Mouse (Mus musculus) embryonic facial prominence, embryonic 14.5 days (tissue): ENCODE results near the gene Tns1. TPM values are rescaled to one million over a fixed set of nuclear protein-coding genes. Genes with fewer than 3 reads are reported as not detected.

Source experiments
- ATAC-seq: fragments of 200-750 bp; cut with Nextera tagmentation; 2 replicates; pipeline ENCODE4 v1.8.0; 2017; ENCODE audit warnings: low read depth, moderate number of reproducible peaks, moderate TSS enrichment
- DNase-seq: peaks from one replicate; pipeline ENCODE4 v3.0.0-alpha.2; 2015; ENCODE audit warnings: low spot score
- H3K27ac ChIP-seq: fragments of 300-500 bp; sonication (generic); replicated peaks from 2 replicates; pipeline ENCODE4 v1.5.1; 2014; ENCODE audit warnings: low read depth, mild to moderate bottlenecking, low read length, moderate library complexity
- H3K27me3 ChIP-seq: fragments of 300-500 bp; sonication (generic); replicated peaks from 2 replicates; pipeline ENCODE4 v1.6.1; 2014; ENCODE audit warnings: low read length; ENCODE audit not compliant: control insufficient read depth, insufficient read depth
- H3K36me3 ChIP-seq: fragments of 300-500 bp; sonication (generic); 2 replicates; pipeline ENCODE4 v1.6.1; 2014; ENCODE audit warnings: low read length, mixed read lengths; ENCODE audit not compliant: control insufficient read depth, insufficient read depth
- H3K4me1 ChIP-seq: fragments of 300-500 bp; sonication (generic); 2 replicates; pipeline ENCODE4 v1.6.1; 2014; ENCODE audit warnings: antibody characterized with exemption, low read length; ENCODE audit not compliant: control insufficient read depth, insufficient read depth
- H3K4me2 ChIP-seq: fragments of 300-500 bp; sonication (generic); 2 replicates; pipeline ENCODE4 v1.6.1; 2014; ENCODE audit warnings: low read depth, mild to moderate bottlenecking, low read length, moderate library complexity, mixed read lengths
- H3K4me3 ChIP-seq: fragments of 300-500 bp; sonication (generic); 2 replicates; pipeline ENCODE4 v1.5.1; 2014; ENCODE audit warnings: low read depth, mild to moderate bottlenecking, low read length
- H3K9ac ChIP-seq: fragments of 300-500 bp; sonication (generic); 2 replicates; pipeline ENCODE4 v1.6.1; 2014; ENCODE audit warnings: low read depth, mild to moderate bottlenecking, low read length, moderate library complexity, mixed read lengths
- H3K9me3 ChIP-seq: fragments of 300-500 bp; sonication (generic); 2 replicates; pipeline ENCODE4 v1.6.1; 2016; ENCODE audit warnings: low read length; ENCODE audit not compliant: control insufficient read depth
- WGBS: fragments of 180-500 bp; shearing (Covaris S2); extraction: QIAGEN DNeasy Blood & Tissue Kit; methylation state at CpG from one replicate; pipeline ENCODE4 v1.1.7; 2014; 5-methylcytosine and 5-hydroxymethylcytosine counted together
- polyA plus RNA-seq: library from polyadenylated mRNA; unstranded; fragments of >200 nt; fragmentation: Nextera tagmentation; extraction: Ambion mirVana; gene quantifications from 2 replicates; pipeline ENCODE4 v1.2.1, GENCODE M21; 2014

The Tns1 gene
- polyA plus RNA-seq, 1 experiment from 2014 or later: 58.5 TPM

DNA sequence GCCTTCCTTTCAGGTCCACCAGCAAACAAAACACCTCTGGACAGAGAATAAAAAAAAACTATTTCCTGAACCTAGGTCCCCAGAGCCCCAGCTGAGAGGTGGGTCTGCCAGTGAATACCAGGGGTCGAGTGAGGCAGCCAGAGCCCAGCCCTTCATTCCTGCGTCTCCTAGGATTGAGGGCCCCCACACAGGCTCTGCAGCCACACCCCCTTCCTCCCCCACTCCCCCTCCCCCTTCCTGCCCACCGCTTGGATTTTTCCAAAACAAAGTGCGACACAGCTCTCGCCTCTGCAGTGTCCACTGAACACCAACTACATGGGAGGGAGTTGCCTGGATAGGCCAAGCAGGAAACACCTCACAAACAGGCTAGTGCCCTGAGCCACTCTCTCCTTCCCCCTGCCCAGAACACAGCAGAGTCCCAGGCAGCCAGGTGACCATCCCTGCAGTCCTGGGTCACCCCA lies 124.0 kb downstream of the Tns1 start:
- WGBS: 15% methylated on average over 5 of the region's 5 CpGs
- Histone ChIP-seq H3K9ac (0 out of 2 replicates have a peak overlapping the region, but pooled peaks have one; percentile 31), H3K4me2 (no peak overlapping the region), H3K4me3 (no peak overlapping the region), H3K27me3 (no peaks in the 10 kb centered on the region), H3K4me1 (peaks cover 31% of the 10 kb centered on the region), H3K27ac (peak overlapping the region; percentile 75), H3K9me3 (no peaks in the 10 kb centered on the region), H3K36me3 (peaks cover 20% of the 10 kb centered on the region)
- DNase-seq: peak; percentile 49
- ATAC-seq: peak; percentile 45; the same call in 1 of the 2 replicates

DNA sequence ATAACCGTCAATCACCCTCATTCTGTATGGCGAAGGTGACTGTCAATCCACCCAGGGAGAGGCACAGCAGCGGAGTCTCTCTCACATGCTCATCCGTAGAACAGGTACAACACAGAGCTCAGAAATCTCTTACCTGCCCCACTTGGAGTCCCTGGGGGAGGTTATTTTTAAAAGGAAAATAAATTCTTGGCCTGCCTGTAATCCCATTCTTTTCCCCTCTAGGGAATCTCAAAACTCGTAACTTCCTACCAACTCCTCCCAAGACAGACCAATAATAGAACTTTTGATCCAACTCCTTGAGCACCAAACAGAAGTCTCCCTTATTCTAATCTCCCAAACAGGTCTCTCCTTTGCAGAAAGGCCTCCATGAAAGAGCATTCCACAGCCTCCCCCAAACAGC lies 124.7 kb downstream of the Tns1 start:
- H3K9me3 ChIP-seq: no peaks in the 10 kb centered on the region

DNA sequence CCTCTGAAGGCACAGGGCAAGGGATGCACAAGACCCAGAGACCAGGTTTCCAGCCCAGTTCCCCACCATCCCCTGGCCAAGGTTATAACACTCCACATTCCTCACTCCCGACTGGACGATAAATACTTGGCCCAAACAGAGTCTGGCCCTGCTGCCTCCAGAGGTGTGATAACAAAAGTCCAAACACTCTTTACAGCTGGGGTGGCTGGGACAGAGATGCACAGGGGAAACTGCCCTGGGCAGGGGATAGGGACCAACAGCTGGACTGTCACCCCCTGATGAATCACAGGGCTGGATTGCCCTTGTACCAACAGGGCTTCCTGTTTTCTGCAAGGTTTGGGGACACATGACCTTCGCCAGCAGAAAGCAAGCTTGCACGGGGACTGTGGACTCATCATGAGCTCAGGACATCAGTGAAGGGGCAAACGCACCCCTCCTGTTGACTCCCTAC lies 125.3 kb downstream of the Tns1 start:
- no peak overlapping the region for H3K4me3 ChIP-seq
- WGBS: 64% methylated on average over 5 of the region's 5 CpGs
- DNase-seq: no peak
- H3K9me3 ChIP-seq: no peaks in the 10 kb centered on the region
- H3K27me3 ChIP-seq: no peaks in the 10 kb centered on the region
- H3K27ac ChIP-seq: peak overlapping the region; percentile 1
- peaks cover 25% of the 10 kb centered on the region for H3K36me3 ChIP-seq
- H3K9ac ChIP-seq: 0 out of 2 replicates have a peak overlapping the region, but pooled peaks have one; percentile 2
- peaks cover 31% of the 10 kb centered on the region for H3K4me1 ChIP-seq
- ATAC-seq: no peak
- H3K4me2 ChIP-seq: no peak overlapping the region

More for the DNA sequence above, 124.7 kb downstream of the Tns1 start:
- ATAC-seq: no peak
- H3K27ac ChIP-seq: peak overlapping the region; percentile 75
- DNase-seq: no peak
- WGBS: 74% methylated on average over 5 of the region's 5 CpGs
- no peaks in the 10 kb centered on the region for H3K27me3 ChIP-seq
- peaks cover 25% of the 10 kb centered on the region for H3K36me3 ChIP-seq
- H3K4me1 ChIP-seq: peaks cover 31% of the 10 kb centered on the region
- no peak overlapping the region for H3K9ac ChIP-seq
- H3K4me2 ChIP-seq: no peak overlapping the region
- H3K4me3 ChIP-seq: no peak overlapping the region

DNA sequence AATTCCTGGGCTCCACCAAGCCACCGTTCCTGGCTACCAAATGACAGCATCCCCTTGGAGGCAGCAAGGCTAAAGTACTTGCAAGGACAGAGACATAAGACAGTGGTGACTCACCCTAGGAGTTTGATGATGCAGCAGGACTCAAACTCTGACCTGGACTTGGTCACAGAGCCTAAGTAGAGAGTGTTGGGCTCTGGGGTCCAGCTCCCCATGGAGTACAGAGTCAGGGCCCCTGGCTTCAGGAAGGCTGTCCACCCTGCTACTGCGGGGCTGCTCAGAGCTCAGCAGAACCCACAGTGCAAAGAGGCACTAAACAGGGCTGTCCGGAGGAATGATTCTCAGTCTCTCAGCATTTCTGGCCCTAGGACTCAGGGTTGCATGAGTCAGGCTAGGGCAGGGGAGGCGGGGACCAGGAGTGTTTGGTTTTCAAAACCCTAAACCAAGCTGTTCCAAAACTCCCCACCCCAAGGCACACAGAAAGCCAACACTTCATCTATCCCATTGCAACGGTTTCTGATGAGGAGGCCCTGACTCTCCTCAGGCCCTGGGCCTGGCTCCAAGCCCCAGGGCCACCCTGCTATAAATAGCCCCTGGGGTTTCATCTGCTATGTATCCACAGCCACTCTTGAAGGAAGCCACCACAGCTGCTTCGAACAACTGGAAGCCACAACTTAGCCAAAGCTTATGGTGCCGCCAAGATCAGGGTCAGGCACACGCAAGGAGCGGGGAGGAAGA lies 126.0 kb downstream of the Tns1 start:
- H3K4me3 ChIP-seq: no peak overlapping the region
- DNase-seq (peak; percentile 77), ATAC-seq (peak; percentile 51)
- no peaks in the 10 kb centered on the region for H3K9me3 ChIP-seq
- H3K4me2 ChIP-seq: no peak overlapping the region
- H3K9ac ChIP-seq: 0 out of 2 replicates have a peak overlapping the region, but pooled peaks have one; percentile 2
- H3K27me3 ChIP-seq: no peaks in the 10 kb centered on the region
- H3K36me3 ChIP-seq: peaks cover 25% of the 10 kb centered on the region
- peaks cover 31% of the 10 kb centered on the region for H3K4me1 ChIP-seq
- 45% methylated on average over 9 of the region's 9 CpGs for WGBS
- peak overlapping the region; percentile 1 for H3K27ac ChIP-seq

DNA sequence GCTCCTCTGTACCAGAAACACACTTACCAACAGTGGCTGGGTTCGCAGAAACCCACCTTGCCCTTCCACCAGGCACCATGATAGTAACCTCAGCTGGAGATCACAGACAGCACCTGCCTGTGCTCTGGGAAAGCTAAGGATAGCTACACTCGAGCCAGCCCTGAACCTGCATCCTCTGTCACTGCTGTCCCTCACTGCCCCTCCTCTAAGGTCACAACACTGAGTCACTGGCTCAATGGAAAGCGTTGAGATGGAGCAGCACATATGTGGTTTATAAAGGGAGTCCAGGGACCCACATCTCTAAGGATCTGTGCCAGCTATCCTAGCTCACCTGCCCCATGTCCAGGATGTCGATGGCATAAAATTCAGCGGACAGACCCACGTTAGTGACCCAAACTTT lies 126.9 kb downstream of the Tns1 start:
- H3K4me3 ChIP-seq: no peak overlapping the region
- no peak overlapping the region for H3K27ac ChIP-seq
- no peak overlapping the region for H3K9ac ChIP-seq
- H3K4me2 ChIP-seq: no peak overlapping the region
- ATAC-seq (no peak), DNase-seq (no peak)
- no peaks in the 10 kb centered on the region for H3K9me3 ChIP-seq
- peaks cover 31% of the 10 kb centered on the region for H3K4me1 ChIP-seq
- 82% methylated on average over 6 of the region's 6 CpGs for whole genome bisulfite sequencing
- H3K36me3 ChIP-seq: peaks cover 31% of the 10 kb centered on the region
- no peaks in the 10 kb centered on the region for H3K27me3 ChIP-seq

DNA sequence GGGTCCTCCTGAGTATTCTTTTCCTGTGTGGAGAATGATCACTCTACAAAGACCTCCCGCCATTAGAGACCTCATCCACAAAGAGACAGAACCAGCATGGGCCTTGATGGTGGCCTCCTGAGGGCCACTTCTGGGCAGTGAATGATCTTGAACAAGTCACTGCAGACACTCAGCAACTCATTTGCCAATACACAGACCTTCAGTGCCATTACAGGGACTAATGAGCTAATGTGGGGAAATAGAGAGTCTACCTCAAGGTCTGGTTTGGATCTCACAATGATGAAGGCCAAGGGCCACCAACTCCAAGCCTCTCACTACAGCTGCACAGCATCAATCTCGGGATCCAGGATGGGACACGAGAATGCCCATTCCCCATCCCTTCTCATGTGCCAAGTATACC lies 127.6 kb downstream of the Tns1 start:
- Histone ChIP-seq H3K4me3 (no peak overlapping the region), H3K27ac (no peak overlapping the region), H3K9me3 (no peaks in the 10 kb centered on the region), H3K36me3 (peaks cover 38% of the 10 kb centered on the region), H3K4me1 (peaks cover 31% of the 10 kb centered on the region), H3K9ac (no peak overlapping the region), H3K27me3 (no peaks in the 10 kb centered on the region), H3K4me2 (no peak overlapping the region)
- ATAC-seq: no peak
- DNase-seq: no peak
- 87% methylated on average over 3 of the region's 3 CpGs for whole genome bisulfite sequencing

DNA sequence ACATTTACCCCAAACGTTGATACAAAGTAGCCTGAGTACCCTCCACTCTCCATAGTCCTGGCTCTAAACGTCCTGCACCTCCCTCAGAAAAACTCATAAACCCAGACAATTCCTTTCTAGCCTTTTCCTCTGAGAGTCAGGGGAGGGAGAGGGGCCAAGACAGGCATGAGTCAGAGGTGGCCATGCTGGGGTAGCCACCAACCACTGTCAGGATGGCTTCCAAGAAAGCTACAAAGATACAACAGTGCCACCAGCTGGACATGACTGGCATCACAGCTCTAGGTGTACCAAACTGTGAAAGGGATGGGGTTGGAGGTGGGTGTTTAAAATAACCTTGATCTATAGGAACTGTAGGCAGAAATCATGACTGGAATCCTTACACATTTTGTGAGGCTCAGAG lies 128.0 kb downstream of the Tns1 start:
- Histone ChIP-seq H3K4me3 (no peak overlapping the region), H3K9me3 (no peaks in the 10 kb centered on the region), H3K27ac (no peak overlapping the region), H3K9ac (no peak overlapping the region), H3K4me1 (peaks cover 31% of the 10 kb centered on the region), H3K36me3 (peaks cover 42% of the 10 kb centered on the region), H3K4me2 (no peak overlapping the region), H3K27me3 (no peaks in the 10 kb centered on the region)
- 49% methylated on average over 2 of the region's 2 CpGs for WGBS
- ATAC-seq (no peak), DNase-seq (peak; percentile 51)

DNA sequence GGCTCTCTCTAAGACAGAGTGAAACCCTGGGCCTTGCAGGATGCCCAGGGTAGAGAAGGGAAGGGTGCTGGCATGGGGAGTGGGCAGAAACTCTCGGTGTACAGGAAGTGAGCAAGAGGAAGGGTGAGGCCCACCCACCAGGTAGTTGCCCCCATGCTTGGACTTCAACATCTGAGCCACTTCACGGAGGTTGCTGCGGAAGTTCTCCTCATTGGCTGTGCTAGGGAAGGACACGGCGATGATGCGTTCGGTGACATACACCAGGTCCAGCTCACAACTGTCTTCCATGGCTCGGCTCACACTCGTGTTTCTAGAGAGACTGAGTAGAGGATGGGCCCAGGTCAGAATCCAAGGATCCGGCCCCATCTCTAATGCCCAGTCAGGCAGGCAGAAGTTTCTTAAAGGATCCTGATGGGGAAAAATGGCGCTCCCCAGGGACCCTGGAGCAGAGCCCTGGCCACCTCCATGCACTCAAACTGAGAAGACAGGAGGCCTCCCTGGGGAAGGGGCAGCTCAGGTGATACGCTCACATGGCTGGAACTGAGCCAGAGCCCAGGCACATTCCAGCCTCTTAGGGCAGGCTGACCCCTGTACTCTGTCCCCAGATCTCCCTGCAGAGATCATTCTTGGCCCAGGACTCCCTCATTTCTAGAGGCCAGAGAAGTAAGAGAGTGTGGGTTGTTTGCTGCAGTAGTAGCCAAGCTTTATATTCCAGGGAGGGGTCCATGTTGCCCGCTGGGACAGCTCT lies 129.0 kb downstream of the Tns1 start:
- Histone ChIP-seq H3K9me3 (no peaks in the 10 kb centered on the region), H3K9ac (no peak overlapping the region), H3K27ac (no peak overlapping the region), H3K4me1 (peaks cover 23% of the 10 kb centered on the region), H3K36me3 (peaks cover 52% of the 10 kb centered on the region), H3K27me3 (no peaks in the 10 kb centered on the region), H3K4me3 (no peak overlapping the region), H3K4me2 (no peak overlapping the region)
- DNase-seq: no peak
- WGBS: 88% methylated on average over 13 of the region's 13 CpGs
- no peak for ATAC-seq
